Mouse (Mus musculus): ENCODE results near the gene Ahcyl2.
"Not testable (repeated sequence)": the region's sequence is repeated elsewhere in the genome, so short reads cannot be mapped to it uniquely, and the experiment has no call there.

Ahcyl2 gene

DNA sequence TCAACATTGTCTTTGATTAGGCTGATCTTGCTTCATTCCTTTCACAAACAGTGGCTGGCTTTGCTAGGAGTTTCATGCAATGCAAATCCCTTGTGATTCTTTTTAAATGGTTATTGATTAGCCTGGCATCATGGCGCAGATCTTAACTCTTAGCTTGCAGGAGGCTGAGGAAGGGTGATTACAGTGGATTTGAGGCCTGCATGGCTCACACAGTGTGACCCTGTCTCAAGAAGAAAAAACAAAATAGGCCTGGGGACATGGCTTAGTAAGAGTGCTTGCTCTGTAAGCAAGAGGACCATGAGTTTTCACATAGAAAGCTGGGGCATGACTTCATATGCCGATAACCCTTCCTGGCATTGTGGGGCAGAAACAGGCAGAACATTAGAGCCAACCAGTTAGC is 47.8 kb downstream of the Ahcyl2 start:
- DNase-seq (ENCODE audit: low spot score in 2 of 2): no peak

- not testable (repeated sequence) for DNase-seq (ENCODE audit: low spot score in 2 of 2)
Observed at GRCm38 (mm10) chr6:29816371-29816770, 48.6 kb downstream of the Ahcyl2 start.

DNA sequence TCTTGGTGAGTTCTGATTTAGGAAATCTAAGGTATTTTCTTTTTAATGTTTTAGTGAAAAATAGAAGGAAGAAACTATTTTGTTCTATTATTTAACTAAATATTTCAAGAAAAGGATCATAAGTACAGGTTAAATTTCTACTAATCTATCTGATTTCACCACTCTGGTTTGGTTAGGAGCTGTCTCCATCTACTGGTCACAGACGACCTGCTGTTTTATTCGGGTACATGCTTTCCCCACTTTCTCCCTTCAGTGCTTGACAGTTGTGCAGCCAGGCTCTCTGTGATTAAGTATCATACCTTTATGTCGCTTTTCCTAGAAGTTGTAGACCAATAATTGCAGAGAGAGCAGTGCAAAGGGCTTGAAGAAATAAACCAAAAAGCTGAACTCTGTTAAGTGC is 51.5 kb downstream of the Ahcyl2 start:
- peak in 1 of 2 experiments; percentile 15 for DNase-seq (ENCODE audit: low spot score in 2 of 2)

DNA sequence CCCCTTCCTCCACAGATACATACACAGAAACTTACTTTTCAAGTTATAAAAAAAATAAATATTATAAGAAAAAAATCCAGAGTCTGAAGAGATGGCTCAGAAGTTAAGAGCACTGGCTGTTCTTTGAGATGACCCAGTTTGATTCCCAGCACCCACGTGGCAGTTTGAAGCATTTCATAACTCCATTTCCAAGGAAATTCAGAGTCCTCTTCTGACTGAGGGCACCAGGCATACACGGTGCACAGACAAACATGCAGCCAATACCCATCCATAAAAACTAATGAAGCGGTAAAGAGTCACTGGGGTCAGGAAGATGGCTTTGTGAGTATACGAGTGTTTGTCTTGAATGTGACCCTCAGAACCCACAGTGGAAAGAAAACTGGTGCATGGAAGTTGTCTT is 52.5 kb downstream of the Ahcyl2 start:
- no peak for DNase-seq (ENCODE audit: low spot score in 2 of 2)

GRCm38 (mm10) chr6:29820926-29821325 is 53.1 kb downstream of the Ahcyl2 start:
- DNase-seq (ENCODE audit: low spot score in 2 of 2): no peak

DNA sequence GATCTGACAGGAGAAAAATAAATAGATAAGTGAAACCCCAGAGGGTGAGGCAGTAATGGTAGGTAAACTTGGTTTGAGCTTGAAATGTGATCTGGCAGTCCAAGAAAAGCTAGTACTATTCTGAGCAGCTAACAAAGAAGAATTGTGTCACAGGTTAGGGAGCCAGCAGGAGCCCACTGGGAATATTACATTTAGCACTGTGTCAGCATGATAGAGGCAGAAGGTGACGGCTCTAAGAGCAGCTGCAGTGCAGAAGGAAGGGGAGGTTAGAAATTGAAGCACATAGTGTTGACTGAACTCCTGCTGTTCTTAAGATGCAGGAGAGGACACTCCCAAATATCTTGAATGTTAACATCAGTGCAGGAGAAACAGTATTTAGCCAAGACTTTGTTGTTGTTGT is 54.0 kb downstream of the Ahcyl2 start:
- no peak for DNase-seq (ENCODE audit: low spot score in 2 of 2)

- DNase-seq (ENCODE audit: low spot score in 2 of 2): no peak
Observed at GRCm38 (mm10) chr6:29825302-29825701, 57.5 kb downstream of the Ahcyl2 start.

DNA sequence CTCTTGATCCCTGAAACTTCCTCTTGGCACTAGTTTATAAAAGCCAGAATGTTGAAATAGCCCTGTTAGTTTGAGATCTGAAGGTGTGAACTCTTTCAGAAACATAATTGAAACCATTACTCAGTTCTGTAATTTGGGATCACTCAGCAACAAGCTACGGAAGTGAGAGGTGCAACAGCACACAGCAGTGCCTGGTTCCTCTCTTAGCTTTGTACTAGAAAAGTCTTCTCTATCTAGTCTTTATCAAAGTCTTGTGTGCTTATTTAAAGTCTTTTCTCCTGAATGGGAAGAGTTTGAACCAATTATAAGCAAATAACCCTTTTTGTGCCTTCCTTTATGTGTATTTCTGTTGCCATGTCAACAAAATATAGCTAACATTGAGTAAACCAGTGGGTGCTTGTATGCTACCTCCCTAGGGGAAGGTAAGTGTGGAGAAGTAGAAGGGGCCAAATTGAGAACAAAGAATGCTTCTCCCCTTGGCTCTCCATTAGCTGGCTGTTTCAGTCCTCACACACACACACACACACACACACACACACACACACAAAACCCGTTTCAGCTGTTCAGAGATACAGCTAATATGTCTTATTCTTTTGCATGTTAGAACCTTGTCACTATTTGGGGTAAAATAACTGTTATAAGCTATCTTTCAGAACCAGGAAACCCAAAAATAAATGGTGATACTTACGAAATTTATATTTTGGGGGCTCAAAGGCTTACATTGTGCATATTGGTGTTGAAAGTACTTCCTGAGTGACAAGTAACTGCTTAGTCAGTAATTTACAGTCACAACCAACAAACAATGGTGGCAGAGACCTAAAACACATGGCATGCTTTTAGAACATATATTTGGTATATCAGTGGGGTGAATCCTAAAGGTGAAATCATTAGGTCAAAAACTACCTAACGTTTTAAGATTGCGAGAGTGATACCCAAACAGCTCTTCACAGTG is 59.8 kb downstream of the Ahcyl2 start:
- no peak for DNase-seq (ENCODE audit: low spot score in 2 of 2)

GRCm38 (mm10) chr6:29828574-29829234 is 60.9 kb downstream of the Ahcyl2 start:
- DNase-seq (ENCODE audit: low spot score in 2 of 2): no peak

DNA sequence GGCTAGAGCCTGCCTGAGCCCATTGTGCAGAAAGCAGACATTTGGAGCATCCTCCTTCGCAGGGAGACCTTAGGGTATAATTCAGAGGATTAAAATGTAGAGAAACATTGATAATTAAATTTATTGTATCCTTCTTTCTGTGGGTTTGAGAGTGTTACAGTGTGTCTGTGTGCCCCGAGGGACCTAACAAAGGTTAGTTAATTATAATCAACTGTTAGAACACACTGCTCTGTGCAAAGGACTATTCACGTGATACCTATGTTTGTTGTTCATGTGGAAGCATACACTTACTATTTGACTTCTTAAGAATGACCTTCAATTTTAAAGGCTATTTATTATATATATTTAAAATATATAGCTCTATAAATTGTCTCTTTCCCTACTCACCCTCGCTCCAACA is 64.5 kb downstream of the Ahcyl2 start:
- DNase-seq (ENCODE audit: low spot score in 2 of 2): no peak

GRCm38 (mm10) chr6:29833117-29833516 is 65.3 kb downstream of the Ahcyl2 start:
- DNase-seq (ENCODE audit: low spot score in 2 of 2): no peak

DNA sequence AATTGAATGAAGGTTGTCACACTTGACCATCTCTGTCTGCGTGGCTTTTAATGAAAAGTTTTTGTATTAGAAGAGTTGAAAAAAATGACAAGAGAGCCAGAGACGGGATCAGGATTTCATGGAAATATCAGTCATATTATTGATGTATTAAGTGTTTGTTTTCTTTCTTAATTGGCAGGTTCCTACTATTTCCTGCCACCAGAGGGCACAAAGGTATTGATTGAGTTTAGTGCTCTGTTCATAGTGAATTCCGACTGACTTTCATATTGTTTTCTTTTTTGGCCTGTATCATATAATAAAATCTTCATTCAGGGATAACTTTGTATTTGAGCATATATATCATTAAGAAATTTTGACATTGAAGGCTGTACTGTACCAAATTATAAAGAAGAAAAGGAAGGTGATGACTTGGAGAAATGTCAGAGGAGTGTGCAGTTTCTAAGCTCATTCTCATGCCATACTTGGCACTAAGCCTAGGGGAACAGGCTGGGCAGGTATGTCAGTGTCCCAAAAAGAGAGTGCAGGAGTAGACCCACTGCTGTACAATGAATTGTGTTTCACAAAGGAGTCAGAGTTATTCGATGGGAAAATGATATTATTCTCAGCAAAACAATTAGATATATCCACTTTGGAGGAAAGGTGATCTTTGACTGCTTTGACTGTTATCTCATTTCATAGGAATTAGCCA is 65.9 kb downstream of the Ahcyl2 start:
- DNase-seq (ENCODE audit: low spot score in 2 of 2): no peak

GRCm38 (mm10) chr6:29835543-29836177 is 67.8 kb downstream of the Ahcyl2 start:
- DNase-seq (ENCODE audit: low spot score in 2 of 2): no peak

- DNase-seq (ENCODE audit: low spot score in 2 of 2): no peak
Observed at GRCm38 (mm10) chr6:29837579-29837978, 69.8 kb downstream of the Ahcyl2 start.

DNA sequence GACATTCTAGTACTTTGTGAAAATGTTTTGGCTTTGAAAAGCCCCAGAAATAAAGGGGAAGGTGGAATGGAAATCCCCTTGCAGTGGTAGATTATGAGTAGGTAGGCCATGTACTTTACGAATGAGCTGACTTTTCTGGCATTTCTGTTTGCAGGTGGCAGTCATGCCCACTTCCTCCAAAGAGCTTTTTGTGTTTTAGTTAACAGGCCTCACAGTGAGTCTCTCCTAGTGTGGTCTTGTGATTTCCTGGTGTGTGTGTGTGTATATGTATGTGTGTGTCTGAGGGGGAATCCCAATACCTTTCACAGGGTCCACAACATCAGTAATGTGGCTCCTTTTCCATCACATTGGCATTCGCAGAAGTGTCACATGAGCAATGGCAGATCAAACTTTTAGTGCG is 70.7 kb downstream of the Ahcyl2 start:
- no peak for DNase-seq (ENCODE audit: low spot score in 2 of 2)

DNA sequence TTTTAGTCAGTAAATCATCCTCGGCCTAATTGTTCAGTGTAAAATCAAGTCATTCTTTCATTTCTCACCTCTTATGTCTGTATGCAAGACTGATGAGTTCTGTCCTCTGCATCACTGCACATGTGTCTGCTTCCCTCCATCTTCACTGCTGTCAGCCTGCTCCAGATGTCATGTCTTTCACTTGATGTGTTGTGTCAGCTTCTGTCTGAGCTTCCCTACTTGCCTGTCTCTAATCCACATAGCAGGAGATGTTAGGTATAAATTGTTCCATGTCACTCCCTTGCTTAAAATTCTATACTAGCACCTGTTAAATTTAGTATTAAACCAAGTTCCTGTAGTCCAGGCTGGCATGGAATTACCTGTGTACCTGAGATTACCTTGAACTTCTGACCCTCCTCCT is 72.2 kb downstream of the Ahcyl2 start:
- no peak for DNase-seq (ENCODE audit: low spot score in 2 of 2)

DNA sequence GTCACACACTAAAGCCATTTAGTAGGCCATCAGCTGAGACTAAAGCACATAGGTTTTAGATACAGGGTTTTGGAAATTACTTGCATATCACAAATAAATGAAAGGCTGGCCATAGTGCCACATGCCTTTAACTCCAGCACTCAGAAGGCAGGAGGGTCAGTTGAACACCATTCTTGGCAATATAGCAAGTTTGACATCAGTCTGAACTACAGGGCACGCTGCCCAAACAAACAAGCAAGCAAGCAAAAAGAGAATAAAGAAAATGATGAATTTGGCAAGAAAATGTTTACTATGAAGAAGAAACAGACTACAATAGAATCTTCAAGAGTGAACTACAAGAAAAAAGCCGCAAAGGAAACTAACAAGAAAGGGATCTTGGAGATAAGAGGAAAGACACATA is 73.7 kb downstream of the Ahcyl2 start:
- DNase-seq (ENCODE audit: low spot score in 2 of 2): no peak

GRCm38 (mm10) chr6:29847643-29848166 is 79.9 kb downstream of the Ahcyl2 start:
- DNase-seq (ENCODE audit: low spot score in 2 of 2): no peak

GRCm38 (mm10) chr6:29848808-29849207 is 81.0 kb downstream of the Ahcyl2 start:
- no peak for DNase-seq (ENCODE audit: low spot score in 2 of 2)

DNA sequence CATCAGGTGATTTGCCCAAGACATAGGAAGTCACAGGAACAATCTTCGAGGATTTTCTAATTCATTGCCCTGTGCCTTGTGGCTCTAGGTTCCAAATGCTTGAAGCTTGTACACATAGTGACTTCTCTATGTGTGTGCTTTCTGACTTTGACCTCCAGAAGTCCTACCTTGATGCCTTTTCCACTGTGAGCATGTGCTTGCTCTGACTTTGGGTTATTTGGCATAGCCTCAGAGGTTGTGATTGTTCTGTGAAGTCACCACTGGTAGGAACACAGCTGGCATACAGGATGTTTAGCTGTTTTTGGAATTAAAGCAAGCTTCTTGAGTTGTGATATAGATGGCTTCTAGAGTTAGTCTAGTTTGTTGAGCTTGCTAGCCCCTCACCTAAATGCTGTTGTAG is 82.3 kb downstream of the Ahcyl2 start:
- DNase-seq (ENCODE audit: low spot score in 2 of 2): no peak

DNA sequence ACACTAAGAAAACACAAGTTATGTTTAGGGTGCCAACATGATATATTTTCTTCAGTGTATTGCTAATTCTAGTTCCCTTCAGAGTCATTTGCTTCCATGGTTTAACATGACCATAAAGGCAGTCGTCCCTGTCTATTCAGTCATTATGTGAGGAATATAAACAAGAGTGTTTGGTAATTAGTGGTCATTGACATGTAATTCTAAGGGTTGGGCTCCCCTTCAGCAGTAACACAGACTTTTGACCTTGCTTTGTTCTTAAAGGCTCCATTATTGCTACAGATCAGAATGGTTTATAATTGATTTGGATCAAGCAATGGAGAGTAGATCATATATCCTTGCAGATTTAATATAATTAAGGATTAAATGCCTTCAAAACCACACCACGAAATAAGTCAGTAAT is 82.9 kb downstream of the Ahcyl2 start:
- no peak for DNase-seq (ENCODE audit: low spot score in 2 of 2)

GRCm38 (mm10) chr6:29851873-29852272 is 84.1 kb downstream of the Ahcyl2 start:
- no peak for DNase-seq (ENCODE audit: low spot score in 2 of 2)
